Mouse (Mus musculus) heart, postnatal 0 days (tissue): ENCODE measurements around the gene Ccdc154.

Source experiments
- CTCF ChIP-seq: IDR thresholded peaks from 2 replicates; pipeline ENCODE4 v1.5.1; 2016; ENCODE audit warnings: antibody characterized with exemption, control low read depth, low read depth
- EP300 ChIP-seq: IDR thresholded peaks from 2 replicates; pipeline ENCODE4 v1.6.1; 2016; ENCODE audit warnings: antibody characterized with exemption, low read depth

- TF ChIP-seq CTCF (no peak), EP300 (no peak)
Observed at GRCm38 (mm10) chr17:25164770-25165169, 2.5 kb downstream of the Ccdc154 start.
